Mouse (Mus musculus) hindlimb bud, embryonic 11.5 days (tissue): ENCODE measurements around the gene Qars.

Source experiments
- DNase-seq: peaks from one replicate; pipeline ENCODE4 v3.0.0-alpha.2; 2012; ENCODE audit warnings: low read depth, low spot score; ENCODE audit errors: extremely low spot score

The Qars gene

GRCm38 (mm10) chr9:108525400-108525799 is 17.9 kb downstream of the Qars start:
- no peak for DNase-seq

DNA sequence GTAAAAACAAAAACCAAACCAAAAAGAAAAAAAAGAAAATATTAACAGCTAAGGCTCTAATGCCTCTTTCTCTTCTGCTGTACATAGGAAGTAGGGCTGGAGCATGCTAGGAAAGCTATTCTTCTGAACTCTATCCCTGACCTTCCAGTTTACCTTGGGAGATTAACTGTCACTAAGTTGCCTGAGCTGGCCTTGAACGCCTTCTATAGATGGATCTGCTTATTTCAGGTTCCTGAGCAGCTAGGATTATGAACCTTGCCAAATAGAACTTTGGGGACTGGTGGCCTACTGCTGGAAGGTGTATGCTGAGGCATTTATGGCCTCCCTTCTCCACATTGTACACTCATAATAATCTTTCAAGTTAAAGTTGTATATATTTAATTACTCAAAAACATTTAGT is 23.4 kb downstream of the Qars start:
- no peak for DNase-seq

DNA sequence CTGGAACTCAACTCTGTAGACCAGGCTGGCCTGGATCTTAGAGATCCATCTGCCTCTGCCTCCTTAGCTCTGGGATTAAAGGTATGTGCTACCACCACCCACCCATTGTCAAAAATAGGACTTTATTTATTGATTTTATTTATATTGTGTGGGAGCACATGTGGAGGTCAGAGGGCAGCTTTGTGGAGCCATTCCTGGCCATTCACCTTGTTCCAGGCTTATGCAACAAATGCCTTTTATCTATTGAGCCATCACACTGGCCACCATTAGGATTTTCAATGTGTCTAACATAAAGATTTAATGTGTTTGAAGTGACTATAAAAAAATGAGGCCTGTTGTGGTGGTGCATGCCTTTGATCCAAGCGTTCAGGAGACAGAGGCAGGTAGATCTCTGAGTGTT is 24.0 kb downstream of the Qars start:
- DNase-seq, result no peak

DNA sequence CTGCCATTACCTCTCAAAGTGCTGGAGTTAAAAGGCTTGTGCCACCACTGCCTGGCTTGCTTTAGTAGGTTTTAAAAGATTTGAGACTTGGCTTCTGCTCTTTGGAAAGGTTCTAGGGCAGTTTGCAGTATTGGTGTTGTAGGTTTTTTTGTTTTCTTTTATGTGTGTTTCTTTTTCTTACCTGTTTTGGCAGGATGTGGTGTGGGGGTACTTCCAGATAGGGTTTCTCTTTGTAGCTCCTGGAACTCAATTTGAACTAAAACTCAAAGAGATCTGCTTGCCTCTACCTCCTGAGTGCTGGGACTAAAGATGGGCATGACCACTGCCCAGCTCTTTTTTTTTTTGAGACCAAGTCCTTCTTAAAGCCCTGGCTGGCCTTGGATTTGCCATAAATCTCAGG is 33.3 kb downstream of the Qars start:
- DNase-seq, result no peak

DNA sequence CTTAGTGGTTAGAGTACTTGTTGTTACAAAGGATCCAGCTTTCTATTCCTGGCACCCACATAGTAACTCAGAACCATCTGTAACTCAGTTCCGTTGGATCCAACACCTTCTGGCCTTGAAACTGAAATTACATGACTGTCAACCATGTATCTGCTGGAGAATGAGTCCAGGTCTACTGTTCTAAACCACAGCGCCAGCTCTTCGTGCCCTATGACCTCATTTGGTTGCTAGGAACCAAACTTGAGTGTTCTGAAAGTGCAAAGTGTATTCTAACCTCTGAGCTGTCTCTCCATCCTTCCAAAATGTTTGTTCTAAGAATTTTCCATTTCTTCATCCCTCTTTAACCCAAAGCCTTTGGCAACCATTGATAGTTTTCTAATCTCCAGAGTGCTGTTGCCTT is 38.5 kb downstream of the Qars start:
- DNase-seq, result no peak

GRCm38 (mm10) chr9:108546875-108547274 is 39.4 kb downstream of the Qars start:
- no peak for DNase-seq

DNA sequence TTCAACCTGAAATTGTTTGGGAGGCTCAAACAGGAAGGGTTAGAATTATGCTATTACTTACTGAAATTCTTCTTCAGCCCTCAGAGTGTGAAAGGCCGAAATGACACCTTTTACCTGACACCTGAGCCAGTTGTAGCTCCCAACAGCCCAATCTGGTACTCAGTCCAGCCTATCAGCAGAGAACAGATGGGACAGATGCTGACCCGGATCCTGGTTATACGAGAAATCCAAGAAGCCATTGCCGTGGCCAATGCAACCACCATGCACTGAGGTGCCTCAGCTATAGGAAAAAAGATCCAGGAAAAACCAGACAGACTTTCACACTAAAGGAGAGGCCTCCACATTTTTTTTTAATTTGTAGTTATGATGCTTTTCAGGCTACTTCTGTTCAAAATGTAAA is 51.7 kb downstream of the Qars start:
- DNase-seq, result no peak

DNA sequence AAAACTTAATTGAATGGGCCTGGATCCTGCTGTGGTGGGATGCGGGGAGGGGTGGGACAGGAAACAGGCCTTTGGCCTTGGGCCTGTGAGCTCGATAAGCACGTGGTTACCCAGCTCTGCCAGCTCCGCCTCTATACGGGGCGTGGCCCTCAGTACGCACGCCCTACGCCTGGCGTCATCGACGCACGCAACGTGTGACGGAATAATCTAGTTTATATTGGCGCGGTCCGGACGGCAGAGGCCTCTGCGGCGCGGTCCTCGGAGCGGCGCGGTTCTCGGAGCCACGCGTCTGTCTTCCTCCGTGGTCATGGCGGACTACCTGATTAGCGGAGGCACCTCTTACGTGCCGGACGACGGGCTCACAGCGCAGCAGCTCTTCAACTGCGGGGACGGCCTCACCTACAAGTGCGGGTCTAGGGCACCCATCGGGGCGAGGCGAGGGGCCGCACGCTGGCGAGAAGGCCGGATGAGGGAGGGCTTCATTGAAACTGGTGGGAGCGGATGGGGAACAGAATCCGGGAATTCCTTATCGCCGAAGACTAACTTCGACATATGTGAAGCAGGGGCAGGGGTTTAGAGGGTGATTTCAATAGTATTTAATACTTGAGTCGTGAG is 52.8 kb downstream of the Qars start, which contains the start of gene Impdh2:
Gene Impdh2, plus strand, starts transcription at position 60 of the 615 bp plus-strand sequence.
- DNase-seq, result peak; percentile 95

- DNase-seq, result no peak
Measured at GRCm38 (mm10) chr9:108563671-108564070, 56.2 kb downstream of the Qars start.

GRCm38 (mm10) chr9:108564131-108564530 is 56.6 kb downstream of the Qars start:
- DNase-seq, result no peak
